Mouse (Mus musculus) adrenal gland, adult (tissue): ENCODE measurements around the gene Tmem11.

Experiments used
- DNase-seq, 2 experiments: peaks; one replicate each; pipeline ENCODE4 v3.0.0; 2022 to 2023; ENCODE audit warnings: low spot score in 1 of 2; ENCODE audit not compliant: inconsistent age in 2 of 2

The Tmem11 gene

GRCm38 (mm10) chr11:60878675-60879294, at the start of gene Tmem11:
TSS of gene Tmem11 (minus strand) at chr11:60879272.
- peak; percentile 97 to 98 for DNase-seq

- peak; percentile 88 to 96 for DNase-seq
Observed at GRCm38 (mm10) chr11:60927264-60927663, 48.2 kb upstream of the Tmem11 start.

- DNase-seq: no peak
Observed at GRCm38 (mm10) chr11:60924981-60925380, 45.9 kb upstream of the Tmem11 start.

GRCm38 (mm10) chr11:60924498-60924897, 45.4 kb upstream of the Tmem11 start:
- DNase-seq: no peak

GRCm38 (mm10) chr11:60922964-60923363, 43.9 kb upstream of the Tmem11 start:
- DNase-seq: no peak

DNA sequence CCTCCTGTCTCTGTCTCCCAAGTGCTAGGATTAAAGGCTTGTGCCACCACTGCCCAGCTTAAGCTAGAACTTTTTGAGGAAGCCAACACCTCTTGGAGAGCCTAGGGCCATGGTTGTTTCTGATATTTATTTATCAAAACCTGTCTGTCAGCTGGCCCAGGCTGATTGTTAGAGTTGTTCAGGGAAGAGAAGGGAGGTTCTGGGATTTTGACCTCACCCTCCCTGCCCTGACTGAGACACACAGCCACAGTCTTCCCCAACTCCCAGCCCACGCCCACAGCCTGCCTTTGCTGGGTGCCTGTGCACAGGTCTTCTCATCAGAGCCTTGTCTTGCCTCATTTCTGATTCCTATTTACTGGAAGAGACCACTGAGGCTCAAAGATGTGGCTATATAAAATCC, 43.1 kb upstream of the Tmem11 start:
- DNase-seq: no peak

- DNase-seq: no peak
Observed at GRCm38 (mm10) chr11:60920021-60920420, 40.9 kb upstream of the Tmem11 start.

- DNase-seq: no peak
Observed at GRCm38 (mm10) chr11:60915201-60915600, 36.1 kb upstream of the Tmem11 start.

DNA sequence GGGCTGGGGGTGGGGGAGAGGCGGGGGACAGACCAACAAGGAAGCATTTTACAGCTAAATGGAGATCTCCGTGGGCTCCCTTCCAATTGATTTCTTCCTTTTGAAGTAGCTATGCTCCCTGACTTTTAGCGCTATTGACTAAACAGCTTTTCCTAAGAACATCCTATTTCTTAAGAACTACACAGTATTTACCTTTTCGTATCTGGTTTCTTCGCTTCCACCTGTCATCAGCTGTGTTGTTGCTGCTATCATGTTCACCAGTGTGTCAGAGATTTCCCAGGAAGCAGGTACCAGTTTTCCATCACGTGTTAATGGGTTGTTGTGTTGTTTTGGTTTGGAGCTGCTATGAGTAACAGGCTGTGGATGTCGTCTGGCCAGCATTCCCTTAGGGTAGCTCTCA, 35.4 kb upstream of the Tmem11 start, which contains the start of gene Natd1:
Gene Natd1, minus strand, starts transcription at position 260 of the 400 bp plus-strand sequence.
- DNase-seq: no peak

DNA sequence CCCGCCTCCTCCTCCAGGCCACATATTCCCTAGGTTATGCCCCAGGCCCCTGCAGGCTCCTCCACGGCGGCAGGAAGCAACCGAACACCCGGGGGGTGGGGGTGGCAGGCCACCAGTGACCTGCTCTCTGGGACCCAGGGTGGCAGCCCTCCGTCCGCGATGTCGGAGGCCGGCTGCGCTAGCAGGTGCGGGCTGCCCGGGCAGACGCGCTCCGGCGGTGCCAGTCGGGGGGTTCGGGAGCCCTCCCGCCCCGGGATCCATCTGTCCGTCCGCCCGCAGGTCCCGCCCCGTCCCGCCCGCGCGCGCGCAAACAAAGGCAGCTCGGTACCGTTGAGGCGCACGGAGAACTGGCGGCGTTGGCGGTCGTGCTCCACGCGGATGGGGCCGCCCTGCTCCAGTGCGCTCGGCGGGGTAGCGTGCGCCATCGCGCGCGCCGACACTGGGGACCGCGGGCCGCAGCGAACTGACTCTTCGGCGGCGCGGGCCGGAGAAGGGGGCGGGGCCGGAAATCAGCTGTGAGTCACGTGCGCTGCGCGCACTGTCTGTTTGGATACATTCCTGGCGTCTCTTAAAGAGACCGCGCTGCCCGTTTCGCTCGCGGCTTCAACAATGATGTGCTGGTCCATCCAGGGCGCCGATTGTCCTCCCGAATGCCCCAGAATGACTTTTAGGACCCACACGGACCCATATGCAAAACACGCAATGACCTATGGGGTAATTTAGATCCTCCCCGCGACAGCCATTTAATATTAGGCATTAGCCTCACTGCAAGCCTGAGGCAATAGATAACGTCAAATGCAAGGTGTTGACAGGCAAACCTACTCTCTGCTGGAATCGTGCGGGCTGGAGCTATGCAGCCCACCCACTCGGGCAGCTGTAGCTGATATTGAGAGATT, 34.5 kb upstream of the Tmem11 start:
- DNase-seq: peak; percentile 92 to 97

DNA sequence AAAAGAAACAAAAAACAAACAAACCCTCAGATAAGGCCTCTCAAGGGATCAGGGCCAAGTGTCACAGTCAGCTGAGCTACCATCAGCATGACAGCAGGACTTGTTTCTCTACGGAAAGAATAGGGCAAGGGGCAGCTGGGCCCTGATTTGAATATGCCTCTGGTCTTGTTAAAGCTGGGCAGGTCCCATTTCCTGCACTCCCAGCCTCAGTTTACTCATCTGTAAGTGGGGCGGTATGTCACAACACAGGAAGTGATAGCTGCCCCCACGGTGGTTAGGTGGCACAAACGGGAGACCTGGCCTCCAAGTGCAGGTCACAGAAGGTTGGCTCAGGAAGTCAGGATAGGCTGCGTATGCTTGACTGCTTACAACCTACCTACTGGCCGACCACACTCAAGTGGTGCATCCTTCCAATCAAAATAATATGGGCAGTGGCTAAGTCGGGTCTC, 33.5 kb upstream of the Tmem11 start:
- DNase-seq: peak in 1 of 2 experiments; percentile 49

DNA sequence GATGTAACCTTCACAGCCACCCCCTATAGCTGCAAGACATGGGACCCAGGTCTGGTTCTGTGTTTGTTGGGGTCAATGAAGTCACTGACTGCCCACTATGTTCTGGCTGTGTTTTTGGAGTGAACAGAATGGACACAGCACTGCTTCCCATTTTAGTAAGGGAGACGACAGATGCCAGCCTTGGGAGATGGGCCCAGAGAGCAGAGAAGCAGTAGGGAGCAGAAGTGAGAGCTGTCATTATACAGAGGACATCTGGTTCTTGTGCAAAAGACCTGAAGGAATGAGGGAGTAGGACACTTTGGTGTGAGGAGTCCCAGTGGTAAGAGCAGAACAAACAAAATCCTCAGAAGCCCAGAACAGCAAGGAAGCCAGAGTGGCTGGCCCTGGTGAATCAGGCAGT, 30.6 kb upstream of the Tmem11 start:
- DNase-seq: peak in 1 of 2 experiments; percentile 36

GRCm38 (mm10) chr11:60908073-60908472, 29.0 kb upstream of the Tmem11 start:
- DNase-seq: peak in 1 of 2 experiments; percentile 39

DNA sequence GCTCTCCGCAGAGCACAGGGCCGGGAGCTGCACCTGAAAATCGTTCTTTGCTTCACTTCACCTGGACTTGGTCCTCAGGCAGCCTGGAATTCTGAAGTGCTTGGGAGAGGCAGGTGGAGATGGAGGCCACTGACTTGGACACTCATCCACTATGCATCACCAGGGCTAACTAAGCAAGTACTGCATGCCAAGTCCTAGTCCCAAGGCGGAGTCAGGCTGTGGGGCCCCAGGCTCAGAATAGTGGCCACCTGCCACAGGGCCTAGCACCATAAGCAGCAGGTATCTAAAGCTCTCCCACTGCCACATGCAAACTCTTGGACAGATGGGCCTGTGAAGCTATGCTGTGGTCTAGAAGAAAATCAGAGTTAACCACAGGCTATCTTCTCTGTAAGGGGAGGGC, 27.4 kb upstream of the Tmem11 start:
- no peak for DNase-seq

DNA sequence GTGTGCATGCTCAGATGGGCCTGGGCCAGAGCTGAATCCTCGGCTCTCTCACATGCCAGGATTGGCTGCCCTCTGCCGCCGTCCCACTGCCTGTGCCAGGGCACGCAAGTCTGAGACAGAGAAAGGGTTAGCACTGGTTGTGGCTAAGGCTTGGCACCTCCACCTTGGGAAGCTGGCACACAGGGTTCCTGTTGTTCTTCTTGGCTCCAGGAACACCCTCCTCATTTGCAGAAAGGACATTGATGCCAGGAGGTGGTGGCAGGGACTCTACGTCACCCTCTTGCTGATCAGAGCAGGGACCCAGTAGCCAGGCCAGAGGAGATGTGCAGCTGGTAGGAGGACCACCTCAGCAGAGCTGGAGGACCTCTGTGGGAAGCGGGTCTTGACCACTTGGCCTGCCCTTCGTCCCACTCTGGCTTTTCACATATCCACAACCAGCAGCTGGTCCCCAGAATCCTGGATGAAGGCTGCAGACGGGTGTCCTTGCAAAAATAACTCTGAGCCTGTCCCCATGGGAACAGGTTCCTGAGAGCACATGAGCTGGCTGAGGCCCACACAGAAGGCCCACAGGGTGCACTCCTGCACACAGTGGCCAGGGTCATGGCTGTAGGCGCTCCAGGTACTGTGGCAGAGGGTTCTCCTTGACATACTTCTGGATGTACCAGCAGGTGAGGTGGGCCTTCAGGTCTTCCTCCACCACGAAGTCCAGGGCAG, 26.5 kb upstream of the Tmem11 start:
- peak in 1 of 2 experiments; percentile 51 for DNase-seq

DNA sequence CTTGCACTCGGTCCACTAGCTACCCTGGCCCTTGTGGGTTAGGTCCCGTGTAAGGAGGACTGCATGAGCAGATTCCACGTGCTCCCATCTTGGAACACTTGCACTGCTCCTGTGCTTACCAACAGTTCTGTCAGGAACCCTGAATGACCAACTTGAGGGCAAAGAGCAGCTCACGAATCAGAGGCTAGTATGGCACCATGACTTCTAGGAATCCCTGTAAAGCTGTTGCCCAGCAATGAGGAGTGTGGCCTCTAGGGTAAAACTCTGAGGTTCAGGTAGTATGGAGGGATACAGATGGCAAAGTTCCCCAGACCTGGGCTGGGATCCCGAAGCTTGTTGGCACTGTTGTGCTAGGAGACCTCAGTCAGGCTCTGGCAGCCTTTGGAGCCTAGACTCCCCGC, 24.6 kb upstream of the Tmem11 start:
- peak in 1 of 2 experiments; percentile 35 for DNase-seq

GRCm38 (mm10) chr11:60902486-60902885, 23.4 kb upstream of the Tmem11 start:
- peak in 1 of 2 experiments; percentile 27 for DNase-seq

GRCm38 (mm10) chr11:60902001-60902400, 22.9 kb upstream of the Tmem11 start:
- no peak for DNase-seq

GRCm38 (mm10) chr11:60895915-60896314, 16.8 kb upstream of the Tmem11 start:
- DNase-seq: no peak

GRCm38 (mm10) chr11:60890744-60891143, 11.7 kb upstream of the Tmem11 start:
- no peak for DNase-seq

DNA sequence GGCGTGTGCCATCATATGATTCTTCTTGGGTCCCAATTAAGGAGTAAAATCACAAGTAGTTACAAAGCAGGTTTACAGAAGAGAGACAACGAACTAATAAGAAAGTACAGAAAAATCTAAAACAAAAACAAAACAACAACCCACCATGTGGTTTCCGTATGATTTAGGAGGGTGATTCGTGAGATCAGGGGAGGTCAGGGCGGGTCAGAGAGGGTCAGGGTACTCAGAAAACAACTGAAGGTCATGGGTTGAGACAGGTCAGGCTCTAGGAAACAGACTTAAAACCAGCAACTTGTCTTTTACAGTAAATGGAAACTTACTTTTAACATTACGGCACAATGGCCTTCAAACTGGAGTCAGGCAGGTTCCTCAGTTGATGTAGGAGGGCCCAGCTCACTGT, 11.2 kb upstream of the Tmem11 start:
- DNase-seq: peak in 1 of 2 experiments; percentile 28
